Mouse (Mus musculus): Measurements from ENCODE around the gene Grin3b. TPM values are rescaled to one million over a fixed set of nuclear protein-coding genes. Genes with fewer than 3 reads are reported as not detected.
A peak's percentile ranks its signal among the peaks of the same experiment; 100 is the strongest.

The Grin3b gene
- polyA plus RNA-seq, 1 experiment: 0.30 TPM

GRCm38 (mm10) chr10:79925785-79926490 is 44.6 kb upstream of the Grin3b start:
- no peaks in the 10 kb centered on the region for H3K36me3 ChIP-seq (ENCODE audit: control insufficient read depth, insufficient read depth)
- peak overlapping the region; percentile 55 for H3K4me3 ChIP-seq (ENCODE audit: insufficient read depth, poor library complexity, severe bottlenecking)
- H3ac ChIP-seq (ENCODE audit: control insufficient read depth, insufficient read length, low read depth): peak overlapping the region; percentile 50
- H3K79me2 ChIP-seq (ENCODE audit: control insufficient read depth, insufficient read depth): no peaks in the 10 kb centered on the region
- H3K27me3 ChIP-seq (ENCODE audit: control insufficient read depth, insufficient read depth, insufficient read length): peaks cover 10% of the 10 kb centered on the region
- no peaks in the 10 kb centered on the region for H3K79me3 ChIP-seq (ENCODE audit: low read depth)
- TF ChIP-seq MAX (IDR thresholded peaks at IDR 0.05) (no peak), MYOD1 (IDR thresholded peaks at IDR 0.05; ENCODE audit: control insufficient read depth, insufficient read length, low read depth) (no peak), USF1 (IDR thresholded peaks at IDR 0.05; ENCODE audit: low read depth) (no peak), MYOG (IDR thresholded peaks at IDR 0.05; ENCODE audit: control insufficient read depth, extremely low read depth, insufficient read length) (no peak), FOSL1 (IDR thresholded peaks at IDR 0.05; ENCODE audit: insufficient read depth, low read length, poor library complexity, severe bottlenecking) (no peak), CEBPB (IDR thresholded peaks at IDR 0.05; ENCODE audit: low read depth) (no peak), CTCF (IDR thresholded peaks at IDR 0.05; ENCODE audit: control insufficient read depth, insufficient read depth, insufficient read length) (no peak)

- Histone ChIP-seq H3K4me3 (ENCODE audit: insufficient read depth, poor library complexity, severe bottlenecking) (peak within 1 kb of the TSS; percentile 55), H3K79me2 (ENCODE audit: control insufficient read depth, insufficient read depth) (no peaks in the 10 kb centered on the region), H3K79me3 (ENCODE audit: low read depth) (no peaks in the 10 kb centered on the region), H3ac (ENCODE audit: control insufficient read depth, insufficient read length, low read depth) (peak within 1 kb of the TSS; percentile 50), H3K36me3 (ENCODE audit: control insufficient read depth, insufficient read depth) (no peaks in the 10 kb centered on the region), H3K27me3 (ENCODE audit: control insufficient read depth, insufficient read depth, insufficient read length) (peaks cover 2% of the 10 kb centered on the region)
- TF ChIP-seq USF1 (IDR thresholded peaks at IDR 0.05; ENCODE audit: low read depth) (no peak), MYOD1 (IDR thresholded peaks at IDR 0.05; ENCODE audit: control insufficient read depth, insufficient read length, low read depth) (no peak)
These were observed 43.8 kb upstream of the Grin3b start, which contains the start of gene Arid3a for GRCm38 (mm10) chr10:79926491-79927323. TSS of gene Arid3a (plus strand) at chr10:79927043.

- Histone ChIP-seq H3ac (ENCODE audit: control insufficient read depth, insufficient read length, low read depth) (peak overlapping the region; percentile 36), H3K79me2 (ENCODE audit: control insufficient read depth, insufficient read depth) (no peaks in the 10 kb centered on the region), H3K27me3 (ENCODE audit: control insufficient read depth, insufficient read depth, insufficient read length) (no peaks in the 10 kb centered on the region), H3K36me3 (ENCODE audit: control insufficient read depth, insufficient read depth) (no peaks in the 10 kb centered on the region), H3K79me3 (ENCODE audit: low read depth) (no peaks in the 10 kb centered on the region), H3K4me3 (ENCODE audit: insufficient read depth, poor library complexity, severe bottlenecking) (peak overlapping the region; percentile 55)
- TF ChIP-seq FOSL1 (IDR thresholded peaks at IDR 0.05; ENCODE audit: insufficient read depth, low read length, poor library complexity, severe bottlenecking) (no peak), CTCF (IDR thresholded peaks at IDR 0.05; ENCODE audit: control insufficient read depth, insufficient read depth, insufficient read length) (no peak), MYOD1 (IDR thresholded peaks at IDR 0.05; ENCODE audit: control insufficient read depth, insufficient read length, low read depth) (no peak), MAX (IDR thresholded peaks at IDR 0.05) (no peak), USF1 (IDR thresholded peaks at IDR 0.05; ENCODE audit: low read depth) (no peak), CEBPB (IDR thresholded peaks at IDR 0.05; ENCODE audit: low read depth) (no peak), MYOG (IDR thresholded peaks at IDR 0.05; ENCODE audit: control insufficient read depth, extremely low read depth, insufficient read length) (no peak)
These were observed 43.0 kb upstream of the Grin3b start for GRCm38 (mm10) chr10:79927324-79928029.

- H3K79me3 ChIP-seq (ENCODE audit: low read depth): no peaks in the 10 kb centered on the region
- TF ChIP-seq FOSL1 (IDR thresholded peaks at IDR 0.05; ENCODE audit: insufficient read depth, low read length, poor library complexity, severe bottlenecking): no peak
- TF ChIP-seq MYOG (IDR thresholded peaks at IDR 0.05; ENCODE audit: control insufficient read depth, extremely low read depth, insufficient read length): no peak
- H3K27me3 ChIP-seq (ENCODE audit: control insufficient read depth, insufficient read depth, insufficient read length): no peaks in the 10 kb centered on the region
- H3ac ChIP-seq (ENCODE audit: control insufficient read depth, insufficient read length, low read depth): peak overlapping the region; percentile 36
- peak overlapping the region; percentile 55 for H3K4me3 ChIP-seq (ENCODE audit: insufficient read depth, poor library complexity, severe bottlenecking)
- H3K79me2 ChIP-seq (ENCODE audit: control insufficient read depth, insufficient read depth): no peaks in the 10 kb centered on the region
- no peaks in the 10 kb centered on the region for H3K36me3 ChIP-seq (ENCODE audit: control insufficient read depth, insufficient read depth)
These were observed 42.4 kb upstream of the Grin3b start for GRCm38 (mm10) chr10:79928030-79928694.

GRCm38 (mm10) chr10:79928907-79929701 is 41.4 kb upstream of the Grin3b start:
- TF ChIP-seq MYOG (IDR thresholded peaks at IDR 0.05; ENCODE audit: control insufficient read depth, extremely low read depth, insufficient read length): no peak
- no peak for TF ChIP-seq MAX (IDR thresholded peaks at IDR 0.05)
- no peak for TF ChIP-seq CTCF (IDR thresholded peaks at IDR 0.05; ENCODE audit: control insufficient read depth, insufficient read depth, insufficient read length)
- no peak for TF ChIP-seq MYOD1 (IDR thresholded peaks at IDR 0.05; ENCODE audit: control insufficient read depth, insufficient read length, low read depth)
- TF ChIP-seq CEBPB (IDR thresholded peaks at IDR 0.05; ENCODE audit: low read depth): no peak
- TF ChIP-seq FOSL1 (IDR thresholded peaks at IDR 0.05; ENCODE audit: insufficient read depth, low read length, poor library complexity, severe bottlenecking): no peak
- no peak for TF ChIP-seq USF1 (IDR thresholded peaks at IDR 0.05; ENCODE audit: low read depth)
- Histone ChIP-seq H3K4me3 (ENCODE audit: insufficient read depth, poor library complexity, severe bottlenecking) (no peak overlapping the region), H3K79me3 (ENCODE audit: low read depth) (no peaks in the 10 kb centered on the region), H3K79me2 (ENCODE audit: control insufficient read depth, insufficient read depth) (no peaks in the 10 kb centered on the region), H3ac (ENCODE audit: control insufficient read depth, insufficient read length, low read depth) (no peak overlapping the region), H3K27me3 (ENCODE audit: control insufficient read depth, insufficient read depth, insufficient read length) (no peaks in the 10 kb centered on the region), H3K36me3 (ENCODE audit: control insufficient read depth, insufficient read depth) (no peaks in the 10 kb centered on the region)
